7 mouse cellular contexts compared by ENCODE assay signal in genomic region chr17:8613882-8614551, GRCm38 (mm10). TPM values are rescaled to one million over a fixed set of nuclear protein-coding genes. Genes with fewer than 3 reads are reported as not detected.
DNase-seq lines count a peak whose midpoint lies in the region; ATAC-seq and TF ChIP-seq lines count a peak whose summit lies in the region.

No protein-coding gene starts in this region.

- H3K4me2 ChIP-seq in forebrain, embryonic 13.5 days, result no peak overlapping the region
- H3K4me2 ChIP-seq in hindbrain, embryonic 11.5 days (replicated peaks; ENCODE audit: low read depth, low read length), result no peak overlapping the region
- no peak overlapping the region for H3K4me2 ChIP-seq in midbrain, embryonic 11.5 days

- H3K4me1 ChIP-seq in forebrain, embryonic 13.5 days, result no peaks in the 10 kb centered on the region
- H3K4me1 ChIP-seq in hindbrain, embryonic 11.5 days (replicated peaks; ENCODE audit: control insufficient read depth, insufficient read depth, low read length), result no peaks in the 10 kb centered on the region
- H3K4me1 ChIP-seq in midbrain, embryonic 11.5 days (ENCODE audit: control insufficient read depth, insufficient read depth, low read length), result no peaks in the 10 kb centered on the region
- H3K4me1 ChIP-seq in spleen, adult 2 months (ENCODE audit: control insufficient read depth, insufficient read depth, insufficient read length), result no peaks in the 10 kb centered on the region

- H3K36me3 ChIP-seq in forebrain, embryonic 13.5 days (ENCODE audit: poor library complexity, severe bottlenecking), result no peaks in the 10 kb centered on the region
- no peaks in the 10 kb centered on the region for H3K36me3 ChIP-seq in hindbrain, embryonic 11.5 days (ENCODE audit: control insufficient read depth, insufficient read depth, low read length)
- no peaks in the 10 kb centered on the region for H3K36me3 ChIP-seq in midbrain, embryonic 11.5 days (ENCODE audit: control insufficient read depth, insufficient read depth, low read length)
- H3K36me3 ChIP-seq in spleen, adult 2 months (ENCODE audit: control insufficient read depth, insufficient read depth, low read length), result no peaks in the 10 kb centered on the region

- TF ChIP-seq POLR2A in spleen, adult 2 months (IDR thresholded peaks at IDR 0.05; ENCODE audit: low read depth, low read length), result no peak

- no peaks in the 10 kb centered on the region for H3K27me3 ChIP-seq in forebrain, embryonic 13.5 days
- no peaks in the 10 kb centered on the region for H3K27me3 ChIP-seq in hindbrain, embryonic 11.5 days (ENCODE audit: control insufficient read depth, insufficient read depth, low read length)
- no peaks in the 10 kb centered on the region for H3K27me3 ChIP-seq in midbrain, embryonic 11.5 days (ENCODE audit: control insufficient read depth, insufficient read depth, low read length)
- H3K27me3 ChIP-seq in spleen, adult 2 months (ENCODE audit: control insufficient read depth, insufficient read depth, low read length), result no peaks in the 10 kb centered on the region

- DNase-seq in T-cell, adult 2 months (ENCODE audit: low spot score), result peak; percentile 20
- peak; percentile 49 for DNase-seq in c-Kit-positive CD71-positive TER-119-positive erythroid progenitor cells, embryonic 14.5 days (ENCODE audit: low spot score)
- DNase-seq in hindbrain, embryonic 11.5 days (ENCODE audit: low spot score), result peak; percentile 92
- peak; percentile 86 to 89 for DNase-seq in left cerebral cortex, adult 18-20 months (ENCODE audit: low spot score in 2 of 2)
- DNase-seq in midbrain, embryonic 11.5 days (ENCODE audit: low spot score, missing footprints), result peak; percentile 98
- peak in 1 of 2 experiments; percentile 51 for DNase-seq in spleen, adult 2 months (ENCODE audit: low read depth in 1 of 2, low spot score in 2 of 2)

- peak; percentile 54; the same call in 1 of the 2 replicates for TF ChIP-seq CTCF in spleen, adult 2 months (IDR thresholded peaks at IDR 0.05; ENCODE audit: extremely low read depth, insufficient read depth, insufficient read length, insufficient replicate concordance)

- no peaks in the 10 kb centered on the region for H3K9me3 ChIP-seq in forebrain, embryonic 13.5 days (replicated peaks)
- H3K9me3 ChIP-seq in hindbrain, embryonic 11.5 days (ENCODE audit: control insufficient read depth, low read length), result no peaks in the 10 kb centered on the region
- H3K9me3 ChIP-seq in midbrain, embryonic 11.5 days (ENCODE audit: control insufficient read depth, low read length), result no peaks in the 10 kb centered on the region

- ATAC-seq in forebrain, embryonic 13.5 days, result peak; percentile 81; the same call in 1 of the 2 replicates
- no peak for ATAC-seq in hindbrain, embryonic 11.5 days (ENCODE audit: low FRiP score)
- no peak for ATAC-seq in midbrain, embryonic 11.5 days (ENCODE audit: low FRiP score)

- H3K9ac ChIP-seq in forebrain, embryonic 13.5 days, result no peak overlapping the region
- H3K9ac ChIP-seq in hindbrain, embryonic 11.5 days (ENCODE audit: low read depth, low read length), result no peak overlapping the region
- H3K9ac ChIP-seq in midbrain, embryonic 11.5 days (ENCODE audit: low read length), result no peak overlapping the region

- WGBS in forebrain, embryonic 13.5 days, result 38% methylated on average over 7 of the region's 7 CpGs
- WGBS in hindbrain, embryonic 11.5 days, result 34% methylated on average over 7 of the region's 7 CpGs
- 34% methylated on average over 7 of the region's 7 CpGs for WGBS in midbrain, embryonic 11.5 days
- 39% methylated on average over 7 of the region's 7 CpGs for WGBS in spleen, adult 2 months

- H3K4me3 ChIP-seq in forebrain, embryonic 13.5 days, result no peak overlapping the region
- H3K4me3 ChIP-seq in hindbrain, embryonic 11.5 days (ENCODE audit: low read depth, low read length), result no peak overlapping the region
- no peak overlapping the region for H3K4me3 ChIP-seq in midbrain, embryonic 11.5 days (ENCODE audit: low read depth, low read length)
- H3K4me3 ChIP-seq in spleen, adult 2 months (ENCODE audit: extremely low read depth, insufficient read depth, insufficient read length), result no peak overlapping the region

- no peak overlapping the region for H3K27ac ChIP-seq in forebrain, embryonic 13.5 days
- H3K27ac ChIP-seq in hindbrain, embryonic 11.5 days (ENCODE audit: low read depth, low read length), result no peak overlapping the region
- H3K27ac ChIP-seq in midbrain, embryonic 11.5 days (ENCODE audit: low read depth, low read length), result no peak overlapping the region
- H3K27ac ChIP-seq in spleen, adult 2 months (ENCODE audit: insufficient read depth, low read length), result no peak overlapping the region

RNA-seq across cellular contexts. Expression of gene Gm17087, which starts 47.3 kb away (rescaled TPM):
- polyA plus RNA-seq in forebrain, embryonic 13.5 days (2015; fragmentation: Nextera tagmentation; extraction: Ambion mirVana), result not detected in 2 replicates
- polyA plus RNA-seq in hindbrain, embryonic 11.5 days (2014; fragmentation: Nextera tagmentation; extraction: Ambion mirVana), result not detected in 2 replicates
- total RNA-seq in left cerebral cortex, adult 18-20 months (2021), result not detected
- polyA plus RNA-seq in midbrain, embryonic 11.5 days (2014; fragmentation: Nextera tagmentation; extraction: Ambion mirVana), result not detected in 2 replicates
- polyA plus RNA-seq in spleen, adult 2 months (2012; rRNA removed), result not detected in 2 replicates
